Mouse (Mus musculus): ENCODE measurements around the gene Fam71e2. TPM values are rescaled to one million over a fixed set of nuclear protein-coding genes. Genes with fewer than 3 reads are reported as not detected.

The Fam71e2 gene
- polyA plus RNA-seq, 1 experiment from 2014 or later: not detected

- no peak for ATAC-seq (ENCODE audit: borderline replicate concordance, extremely low read depth, low FRiP score, low TSS enrichment)
- WGBS: 24% methylated on average over 3 of the region's 3 CpGs
- no peak overlapping the region for H3K27ac ChIP-seq
- no peaks in the 10 kb centered on the region for H3K4me1 ChIP-seq
- no peak overlapping the region for H3K9ac ChIP-seq
- H3K9me3 ChIP-seq: no peaks in the 10 kb centered on the region
- no peaks in the 10 kb centered on the region for H3K27me3 ChIP-seq
- H3K4me3 ChIP-seq: no peak overlapping the region
- no peak overlapping the region for H3K4me2 ChIP-seq
- no peaks in the 10 kb centered on the region for H3K36me3 ChIP-seq
Observed at GRCm38 (mm10) chr7:4724359-4724758, 46.7 kb downstream of the Fam71e2 start.

DNA sequence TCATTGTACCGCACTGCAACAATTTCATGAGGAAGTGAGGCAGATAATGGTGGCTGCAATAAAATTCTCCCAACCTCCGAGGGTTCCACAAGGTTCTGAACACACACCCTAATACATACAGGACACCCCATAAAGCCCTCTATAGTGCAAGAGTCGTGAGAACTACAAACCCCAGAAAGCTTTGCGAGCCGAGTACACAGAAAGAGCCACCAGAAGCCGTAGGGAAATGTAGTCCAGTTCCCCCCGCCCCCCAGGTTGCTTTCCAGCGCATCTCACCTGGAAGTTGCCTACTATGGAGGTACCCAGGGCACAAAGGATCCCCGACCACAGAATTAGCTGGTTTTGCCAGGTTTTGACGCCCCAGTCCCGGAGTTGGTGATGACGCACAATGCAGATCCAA is 47.6 kb downstream of the Fam71e2 start:
- Histone ChIP-seq H3K4me1 (no peaks in the 10 kb centered on the region), H3K4me3 (peak overlapping the region; percentile 31), H3K36me3 (no peaks in the 10 kb centered on the region), H3K9me3 (no peaks in the 10 kb centered on the region), H3K27ac (no peak overlapping the region), H3K9ac (no peak overlapping the region), H3K4me2 (peak overlapping the region; percentile 54), H3K27me3 (no peaks in the 10 kb centered on the region)
- 41% methylated on average over 12 of the region's 12 CpGs for WGBS
- peak; percentile 42; the same call in 1 of the 2 replicates for ATAC-seq (ENCODE audit: borderline replicate concordance, extremely low read depth, low FRiP score, low TSS enrichment)

DNA sequence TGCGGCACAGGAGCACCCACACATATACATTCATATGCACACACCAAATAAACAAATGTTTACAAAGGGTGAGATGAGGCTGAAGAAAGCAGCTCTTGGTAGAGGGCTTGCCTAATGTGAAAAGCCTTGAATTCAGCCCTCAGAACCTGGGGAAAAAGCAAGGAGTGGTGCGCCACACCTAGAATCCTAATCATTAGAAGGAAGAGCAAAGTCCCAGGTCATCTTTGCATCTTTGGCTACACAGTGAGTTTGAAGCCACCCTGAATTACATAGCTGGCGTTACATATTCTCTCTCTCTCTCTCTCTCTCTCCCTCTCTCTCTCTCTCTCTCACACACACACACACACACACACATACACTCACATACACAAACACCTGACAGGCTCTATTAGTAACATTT is 51.8 kb downstream of the Fam71e2 start:
- Histone ChIP-seq H3K36me3 (peaks cover 6% of the 10 kb centered on the region; the same call in 1 of the 2 replicates), H3K9me3 (no peaks in the 10 kb centered on the region), H3K4me1 (no peaks in the 10 kb centered on the region), H3K4me3 (no peak overlapping the region), H3K9ac (no peak overlapping the region), H3K4me2 (no peak overlapping the region), H3K27me3 (no peaks in the 10 kb centered on the region), H3K27ac (no peak overlapping the region)
- ATAC-seq (ENCODE audit: borderline replicate concordance, extremely low read depth, low FRiP score, low TSS enrichment): no peak
- WGBS: 87% methylated on average over 3 of the region's 3 CpGs

DNA sequence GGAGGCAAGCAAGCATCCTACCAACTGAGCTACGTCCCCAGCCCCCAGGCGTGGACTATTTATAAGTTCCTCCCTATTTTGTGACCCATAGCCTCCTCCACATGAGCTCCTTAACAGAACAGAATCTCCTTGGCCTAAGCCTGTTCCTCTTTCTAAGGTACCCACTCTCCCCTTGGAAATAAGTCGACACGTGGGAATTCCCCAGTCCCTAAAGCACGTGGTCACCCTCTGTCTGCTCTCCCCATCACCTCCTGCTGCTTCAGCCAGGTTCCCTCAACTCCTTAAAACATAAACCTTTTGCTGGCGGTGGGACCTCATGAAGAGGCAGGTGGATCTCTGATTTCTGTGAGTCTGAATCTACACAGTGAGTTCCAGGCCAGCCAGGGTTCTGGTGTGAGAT is 54.1 kb downstream of the Fam71e2 start:
- no peak for ATAC-seq (ENCODE audit: borderline replicate concordance, extremely low read depth, low FRiP score, low TSS enrichment)
- peaks cover 13% of the 10 kb centered on the region for H3K36me3 ChIP-seq
- no peaks in the 10 kb centered on the region for H3K27me3 ChIP-seq
- 63% methylated on average over 6 of the region's 6 CpGs for WGBS
- no peak overlapping the region for H3K4me2 ChIP-seq
- H3K4me3 ChIP-seq: no peak overlapping the region
- H3K27ac ChIP-seq: no peak overlapping the region
- no peak overlapping the region for H3K9ac ChIP-seq
- H3K4me1 ChIP-seq: no peaks in the 10 kb centered on the region
- H3K9me3 ChIP-seq: no peaks in the 10 kb centered on the region

- Histone ChIP-seq H3K9ac (no peak overlapping the region), H3K4me2 (no peak overlapping the region), H3K27me3 (no peaks in the 10 kb centered on the region), H3K27ac (no peak overlapping the region), H3K9me3 (no peaks in the 10 kb centered on the region), H3K36me3 (peaks cover 41% of the 10 kb centered on the region), H3K4me1 (no peaks in the 10 kb centered on the region), H3K4me3 (no peak overlapping the region)
- no peak for ATAC-seq (ENCODE audit: borderline replicate concordance, extremely low read depth, low FRiP score, low TSS enrichment)
- WGBS: 81% methylated on average over 3 of the region's 3 CpGs
Observed at GRCm38 (mm10) chr7:4712594-4712993, 58.5 kb downstream of the Fam71e2 start.

DNA sequence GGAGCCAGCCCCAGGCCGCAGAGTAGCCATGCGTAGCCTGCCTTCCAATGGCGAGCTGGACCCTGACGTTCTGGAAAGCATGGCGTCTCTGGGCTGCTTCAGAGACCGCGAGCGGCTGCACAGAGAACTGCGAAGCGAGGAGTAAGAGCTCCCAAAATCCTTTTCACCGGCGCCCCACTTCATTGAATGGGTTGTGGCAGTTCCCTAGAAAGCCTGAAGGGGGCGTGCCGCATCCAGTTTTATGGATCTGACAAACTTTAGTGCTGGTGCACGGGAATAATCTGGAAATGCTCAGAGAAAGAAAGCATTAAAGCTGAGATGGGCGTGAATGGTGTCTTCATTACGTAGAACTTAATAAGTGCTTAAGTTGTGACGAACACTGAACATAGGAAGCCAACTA is 66.0 kb downstream of the Fam71e2 start:
- 51% methylated on average over 18 of the region's 18 CpGs for WGBS

More for the DNA sequence above, 66.0 kb downstream of the Fam71e2 start:
- Histone ChIP-seq H3K27me3 (no peaks in the 10 kb centered on the region), H3K9ac (no peak overlapping the region), H3K9me3 (no peaks in the 10 kb centered on the region), H3K36me3 (peaks cover 41% of the 10 kb centered on the region), H3K27ac (no peak overlapping the region), H3K4me3 (no peak overlapping the region), H3K4me1 (no peaks in the 10 kb centered on the region), H3K4me2 (no peak overlapping the region)
- no peak for ATAC-seq (ENCODE audit: borderline replicate concordance, extremely low read depth, low FRiP score, low TSS enrichment)

Other genes starting within 250 kb of the Fam71e2 start
- 79.8 and 114 TPM in 2 replicates for gene Tnni3, start 247.1 kb downstream of the Fam71e2 start, polyA plus RNA-seq (2015; fragmentation: Nextera tagmentation; extraction: Ambion mirVana)
- gene Dnaaf3, start 238.8 kb downstream of the Fam71e2 start, polyA plus RNA-seq (2015; fragmentation: Nextera tagmentation; extraction: Ambion mirVana): 2.9 and 3.2 TPM in 2 replicates
- gene Syt5, start 223.8 kb downstream of the Fam71e2 start, polyA plus RNA-seq (2015; fragmentation: Nextera tagmentation; extraction: Ambion mirVana): 4.8 and 5.7 TPM in 2 replicates
- not detected in 2 replicates for gene Ptprh, start 167.3 kb downstream of the Fam71e2 start, polyA plus RNA-seq (2015; fragmentation: Nextera tagmentation; extraction: Ambion mirVana)
- 0.76 and 1.00 TPM in 2 replicates for gene Tmem86b, start 139.9 kb downstream of the Fam71e2 start, polyA plus RNA-seq (2015; fragmentation: Nextera tagmentation; extraction: Ambion mirVana)
- 9.0 and 9.2 TPM in 2 replicates for gene Ppp6r1, start 112.3 kb downstream of the Fam71e2 start, polyA plus RNA-seq (2015; fragmentation: Nextera tagmentation; extraction: Ambion mirVana)
- gene Hspbp1, start 86.2 kb downstream of the Fam71e2 start, polyA plus RNA-seq (2015; fragmentation: Nextera tagmentation; extraction: Ambion mirVana): 99.4 and 99.6 TPM in 2 replicates
- gene Brsk1, start 80.7 kb downstream of the Fam71e2 start, polyA plus RNA-seq (2015; fragmentation: Nextera tagmentation; extraction: Ambion mirVana): 0.87 and 1.1 TPM in 2 replicates
- gene Tmem150b, start 46.1 kb downstream of the Fam71e2 start, polyA plus RNA-seq (2015; fragmentation: Nextera tagmentation; extraction: Ambion mirVana): 0.07 and 0.10 TPM in 2 replicates
- 53.9 and 60.3 TPM in 2 replicates for gene Kmt5c, start 31.2 kb downstream of the Fam71e2 start, polyA plus RNA-seq (2015; fragmentation: Nextera tagmentation; extraction: Ambion mirVana)
- 62.9 and 64.1 TPM in 2 replicates for gene Cox6b2, start 18.2 kb downstream of the Fam71e2 start, polyA plus RNA-seq (2015; fragmentation: Nextera tagmentation; extraction: Ambion mirVana)
- gene Il11, start 11.6 kb upstream of the Fam71e2 start, polyA plus RNA-seq (2015; fragmentation: Nextera tagmentation; extraction: Ambion mirVana): 0.19 and 0.26 TPM in 2 replicates
- gene Tmem190, start 11.6 kb upstream of the Fam71e2 start, polyA plus RNA-seq (2015; fragmentation: Nextera tagmentation; extraction: Ambion mirVana): 0.57 and 0.76 TPM in 2 replicates
- gene Tmem238, start 18.4 kb upstream of the Fam71e2 start, polyA plus RNA-seq (2015; fragmentation: Nextera tagmentation; extraction: Ambion mirVana): 20.8 and 21.4 TPM in 2 replicates
- gene Rpl28, start 21.6 kb upstream of the Fam71e2 start, polyA plus RNA-seq (2015; fragmentation: Nextera tagmentation; extraction: Ambion mirVana): 314 and 334 TPM in 2 replicates
- 409 and 411 TPM in 2 replicates for gene Ube2s, start 41.3 kb upstream of the Fam71e2 start, polyA plus RNA-seq (2015; fragmentation: Nextera tagmentation; extraction: Ambion mirVana)
- 0.94 and 1.3 TPM in 2 replicates for gene Shisa7, start 73.4 kb upstream of the Fam71e2 start, polyA plus RNA-seq (2015; fragmentation: Nextera tagmentation; extraction: Ambion mirVana)
- gene Isoc2b, start 99.0 kb upstream of the Fam71e2 start, polyA plus RNA-seq (2015; fragmentation: Nextera tagmentation; extraction: Ambion mirVana): 10.6 and 12.3 TPM in 2 replicates
- gene Isoc2a, start 105.9 kb upstream of the Fam71e2 start, polyA plus RNA-seq (2015; fragmentation: Nextera tagmentation; extraction: Ambion mirVana): 0.63 and 0.81 TPM in 2 replicates
- gene Gm36210, start 135.2 kb upstream of the Fam71e2 start, polyA plus RNA-seq (2015; fragmentation: Nextera tagmentation; extraction: Ambion mirVana): 0.16 TPM in 1 of 2 replicates, not detected in the other
- gene Zfp628, start 143.9 kb upstream of the Fam71e2 start, polyA plus RNA-seq (2015; fragmentation: Nextera tagmentation; extraction: Ambion mirVana): 3.2 and 3.4 TPM in 2 replicates
- gene Nat14, start 150.7 kb upstream of the Fam71e2 start, polyA plus RNA-seq (2015; fragmentation: Nextera tagmentation; extraction: Ambion mirVana): 2.8 and 3.7 TPM in 2 replicates
- 1.6 and 2.2 TPM in 2 replicates for gene Ssc5d, start 154.5 kb upstream of the Fam71e2 start, polyA plus RNA-seq (2015; fragmentation: Nextera tagmentation; extraction: Ambion mirVana)
- 0.39 and 1.2 TPM in 2 replicates for gene Sbk2, start 193.1 kb upstream of the Fam71e2 start, polyA plus RNA-seq (2015; fragmentation: Nextera tagmentation; extraction: Ambion mirVana)
- 0.52 and 0.77 TPM in 2 replicates for gene Sbk3, start 199.9 kb upstream of the Fam71e2 start, polyA plus RNA-seq (2015; fragmentation: Nextera tagmentation; extraction: Ambion mirVana)
- 31.5 and 32.0 TPM in 2 replicates for gene Zfp579, start 224.9 kb upstream of the Fam71e2 start, polyA plus RNA-seq (2015; fragmentation: Nextera tagmentation; extraction: Ambion mirVana)
- gene Zfp524, start 243.1 kb upstream of the Fam71e2 start, polyA plus RNA-seq (2015; fragmentation: Nextera tagmentation; extraction: Ambion mirVana): 15.8 TPM in 2 replicates
- gene Fiz1, start 243.4 kb upstream of the Fam71e2 start, polyA plus RNA-seq (2015; fragmentation: Nextera tagmentation; extraction: Ambion mirVana): 45.5 and 47.3 TPM in 2 replicates
- 1.2 TPM in 1 of 2 replicates, not detected in the other for gene Gm44973, start 244.2 kb upstream of the Fam71e2 start, polyA plus RNA-seq (2015; fragmentation: Nextera tagmentation; extraction: Ambion mirVana)
- gene Zfp865, start 249.1 kb upstream of the Fam71e2 start, polyA plus RNA-seq (2015; fragmentation: Nextera tagmentation; extraction: Ambion mirVana): 6.4 and 6.7 TPM in 2 replicates
- 7.0 and 7.6 TPM in 2 replicates for gene Ccdc106, start 249.3 kb upstream of the Fam71e2 start, polyA plus RNA-seq (2015; fragmentation: Nextera tagmentation; extraction: Ambion mirVana)